17 mouse cellular contexts compared by ENCODE assay signal in the genomic region with DNA sequence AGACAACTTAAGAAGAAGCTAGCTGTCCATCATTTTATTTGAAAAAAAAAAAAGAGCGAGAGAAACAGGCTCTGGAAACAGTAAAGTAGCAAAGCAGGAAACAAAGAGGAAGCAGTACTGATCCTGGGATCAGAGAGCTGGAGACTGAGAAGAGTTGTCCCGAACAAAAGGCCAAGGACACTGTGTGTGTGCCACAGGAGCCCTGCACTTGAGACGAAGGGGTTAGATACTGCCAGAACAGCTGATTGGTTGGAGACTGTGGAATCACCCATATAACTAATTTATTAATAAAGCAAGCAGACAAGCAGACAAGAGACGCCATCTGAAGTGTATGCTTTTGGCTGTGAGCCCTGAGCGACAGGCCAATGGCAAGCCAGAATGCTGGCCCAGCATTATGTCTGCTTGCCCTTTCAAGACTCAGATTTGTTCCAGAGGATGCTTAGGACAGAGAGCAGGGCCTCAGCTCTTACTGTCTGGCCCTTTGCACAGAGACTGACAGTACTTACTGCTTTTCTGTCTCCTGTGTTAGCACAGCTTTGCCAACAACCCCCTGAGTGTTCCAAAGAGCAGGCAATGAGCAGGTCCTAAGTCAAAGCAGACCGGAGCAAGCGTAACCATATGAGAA.
A peak's percentile ranks its signal among the peaks of the same experiment; 100 is the strongest.
DNase-seq lines count a peak whose midpoint lies in the region; ATAC-seq lines count a peak whose summit lies in the region.
"Had no signal": no experiment of that assay in that cellular context is flagged by ENCODE, and none has a peak within 500 bp of the region (broad histone marks: within the 10 kb centered on the region; RNA-seq: fewer than 3 reads in every experiment).

No protein-coding gene starts in this region.

- no peak overlapping the region for H3K4me3 ChIP-seq in hindbrain, embryonic 13.5 days
- H3K4me3 ChIP-seq in hindbrain, embryonic 10.5 days, result no peak overlapping the region
- no peak overlapping the region for H3K4me3 ChIP-seq in midbrain, embryonic 14.5 days (replicated peaks; ENCODE audit: low read depth, low read length)
- H3K4me3 ChIP-seq: embryonic facial prominence, embryonic 10.5 days; limb, embryonic 10.5 days; liver, embryonic 15.5 days; neural tube, embryonic 12.5 days had no signal

- DNase-seq in hindbrain, embryonic 10.5 days (ENCODE audit: low spot score), result no peak
- peak; percentile 67 for DNase-seq in brain, adult 2 months (ENCODE audit: low read depth, low spot score)
- DNase-seq in cerebellum, adult 9-10 months, result peak; percentile 44
- peak; percentile 53 for DNase-seq in midbrain, embryonic 14.5 days
- DNase-seq in testis, postnatal 10 days (ENCODE audit: low spot score), result no peak
- DNase-seq: heart, adult 18-20 months; heart, postnatal 14 days; kidney, adult 2 months; right cerebral cortex, postnatal 14 days; thymus, postnatal 4 days had no signal

- no peaks in the 10 kb centered on the region for H3K9me3 ChIP-seq in hindbrain, embryonic 13.5 days
- H3K9me3 ChIP-seq in hindbrain, embryonic 10.5 days, result no peaks in the 10 kb centered on the region
- no peaks in the 10 kb centered on the region for H3K9me3 ChIP-seq in midbrain, embryonic 14.5 days (ENCODE audit: control insufficient read depth, low read length)
- H3K9me3 ChIP-seq: embryonic facial prominence, embryonic 10.5 days; limb, embryonic 10.5 days; liver, embryonic 15.5 days; neural tube, embryonic 12.5 days had no signal

- no peak overlapping the region for H3K4me2 ChIP-seq in hindbrain, embryonic 13.5 days
- no peak overlapping the region for H3K4me2 ChIP-seq in midbrain, embryonic 14.5 days (ENCODE audit: low read length)
- H3K4me2 ChIP-seq: liver, embryonic 15.5 days; neural tube, embryonic 12.5 days had no signal

- 0 out of 2 replicates have a peak overlapping the region, but pooled peaks have one; percentile 1 for H3K9ac ChIP-seq in hindbrain, embryonic 13.5 days
- no peak overlapping the region for H3K9ac ChIP-seq in midbrain, embryonic 14.5 days (replicated peaks; ENCODE audit: low read length)
- H3K9ac ChIP-seq: liver, embryonic 15.5 days; neural tube, embryonic 12.5 days had no signal

- ATAC-seq in hindbrain, embryonic 13.5 days (ENCODE audit: low FRiP score), result peak; percentile 53; the same call in 1 of the 2 replicates
- ATAC-seq in midbrain, embryonic 14.5 days (ENCODE audit: low FRiP score, low TSS enrichment), result peak; percentile 37; the same call in 1 of the 2 replicates
- no peak for ATAC-seq in granulocyte monocyte progenitor cell, adult 5-6 weeks (replicated peaks; ENCODE audit: poor library complexity, severe bottlenecking)
- ATAC-seq: Patski had no signal

- H3K36me3 ChIP-seq in hindbrain, embryonic 13.5 days, result no peaks in the 10 kb centered on the region
- no peaks in the 10 kb centered on the region for H3K36me3 ChIP-seq in hindbrain, embryonic 10.5 days
- H3K36me3 ChIP-seq in midbrain, embryonic 14.5 days (ENCODE audit: control insufficient read depth, insufficient read depth, low read length), result no peaks in the 10 kb centered on the region
- H3K36me3 ChIP-seq: embryonic facial prominence, embryonic 10.5 days; limb, embryonic 10.5 days; liver, embryonic 15.5 days; neural tube, embryonic 12.5 days had no signal

- no peaks in the 10 kb centered on the region for H3K27me3 ChIP-seq in hindbrain, embryonic 13.5 days
- H3K27me3 ChIP-seq in hindbrain, embryonic 10.5 days (ENCODE audit: insufficient read depth, poor library complexity, severe bottlenecking), result no peaks in the 10 kb centered on the region
- no peaks in the 10 kb centered on the region for H3K27me3 ChIP-seq in midbrain, embryonic 14.5 days (ENCODE audit: control insufficient read depth, insufficient read depth, low read length)
- H3K27me3 ChIP-seq: liver, embryonic 15.5 days; neural tube, embryonic 12.5 days; Patski had no signal

- peaks cover 10% of the 10 kb centered on the region for H3K4me1 ChIP-seq in hindbrain, embryonic 13.5 days (replicated peaks)
- H3K4me1 ChIP-seq in hindbrain, embryonic 10.5 days (replicated peaks), result peaks cover 4% of the 10 kb centered on the region; the same call in 1 of the 2 replicates
- no peaks in the 10 kb centered on the region for H3K4me1 ChIP-seq in midbrain, embryonic 14.5 days (ENCODE audit: control insufficient read depth, insufficient read depth, low read length)
- H3K4me1 ChIP-seq: limb, embryonic 10.5 days; liver, embryonic 15.5 days; neural tube, embryonic 12.5 days had no signal

- peak overlapping the region; percentile 50; the same call in 1 of the 2 replicates for H3K27ac ChIP-seq in hindbrain, embryonic 13.5 days
- H3K27ac ChIP-seq in hindbrain, embryonic 10.5 days, result no peak overlapping the region
- H3K27ac ChIP-seq in midbrain, embryonic 14.5 days (replicated peaks; ENCODE audit: low read depth, low read length), result no peak overlapping the region; the same call in 1 of the 2 replicates
- H3K27ac ChIP-seq: embryonic facial prominence, embryonic 10.5 days; limb, embryonic 10.5 days; liver, embryonic 15.5 days; neural tube, embryonic 12.5 days had no signal

- WGBS in hindbrain, embryonic 13.5 days, result 72% methylated on average over 7 of the region's 7 CpGs
- 84% methylated on average over 7 of the region's 7 CpGs for WGBS in hindbrain, embryonic 10.5 days
- WGBS in midbrain, embryonic 14.5 days, result 55% methylated on average over 7 of the region's 7 CpGs

Comparison
In these comparisons a context has a peak if more than half of its experiments do, and no peak if none do; other contexts are left out.
1. DNase-seq: peak in brain, adult 2 months (single experiment), cerebellum, adult 9-10 months (single experiment) and midbrain, embryonic 14.5 days (single experiment); none in hindbrain, embryonic 10.5 days (single experiment) and testis, postnatal 10 days (single experiment).